Mouse (Mus musculus) embryonic facial prominence, embryonic 11.5 days (tissue): ENCODE data around the gene Nrf1. TPM values are rescaled to one million over a fixed set of nuclear protein-coding genes. Genes with fewer than 3 reads are reported as not detected.

Experiments
- ATAC-seq: fragments of 200-750 bp; cut with Nextera tagmentation; replicated peaks from 2 replicates; pipeline ENCODE4 v1.8.0; 2017; ENCODE audit warnings: low read depth; ENCODE audit not compliant: insufficient number of reproducible peaks, low FRiP score, low TSS enrichment
- DNase-seq: peaks from one replicate; pipeline ENCODE4 v3.0.0-alpha.2; 2015; ENCODE audit warnings: low spot score
- H3K27ac ChIP-seq: fragments of 300-500 bp; sonication (generic); replicated peaks from 2 replicates; pipeline ENCODE4 v1.5.1; 2014; ENCODE audit warnings: mild to moderate bottlenecking, low read depth, low read length, control low read depth
- H3K27me3 ChIP-seq: fragments of 300-500 bp; sonication (generic); 2 replicates; pipeline ENCODE4 v1.6.1; 2014; ENCODE audit warnings: mild to moderate bottlenecking, low read length, moderate library complexity, mixed read lengths; ENCODE audit not compliant: control insufficient read depth, insufficient read depth
- H3K36me3 ChIP-seq: fragments of 300-500 bp; sonication (generic); replicated peaks from 2 replicates; pipeline ENCODE4 v1.6.1; 2014; ENCODE audit warnings: low read depth, mild to moderate bottlenecking, low read length, moderate library complexity, mixed read lengths; ENCODE audit not compliant: control insufficient read depth, insufficient read depth
- H3K4me1 ChIP-seq: fragments of 300-500 bp; sonication (generic); 2 replicates; pipeline ENCODE4 v1.6.1; 2014; ENCODE audit warnings: low read length, mixed read lengths; ENCODE audit not compliant: control insufficient read depth, insufficient read depth
- H3K4me2 ChIP-seq: fragments of 300-500 bp; sonication (generic); 2 replicates; pipeline ENCODE4 v1.6.1; 2014; ENCODE audit warnings: low read depth, mild to moderate bottlenecking, control low read depth, low read length, moderate library complexity
- H3K4me3 ChIP-seq: fragments of 300-500 bp; sonication (generic); 2 replicates; pipeline ENCODE4 v1.5.1; 2014; ENCODE audit warnings: low read depth, low read length, control low read depth
- H3K9ac ChIP-seq: fragments of 300-500 bp; sonication (generic); replicated peaks from 2 replicates; pipeline ENCODE4 v1.6.1; 2014; ENCODE audit warnings: mild to moderate bottlenecking, control low read depth, low read length
- H3K9me3 ChIP-seq: fragments of 300-500 bp; sonication (generic); replicated peaks from 2 replicates; pipeline ENCODE4 v1.6.1; 2016; ENCODE audit warnings: mild to moderate bottlenecking, low read length, inconsistent platforms, mixed read lengths; ENCODE audit not compliant: control insufficient read depth
- WGBS: fragments of 180-500 bp; shearing (Covaris S2); extraction: QIAGEN DNeasy Blood & Tissue Kit; methylation state at CpG from one replicate; pipeline ENCODE4 v1.1.7; 2014; 5-methylcytosine and 5-hydroxymethylcytosine counted together
- polyA plus RNA-seq: library from polyadenylated mRNA; unstranded; fragments of >200 nt; fragmentation: Nextera tagmentation; extraction: Ambion mirVana; gene quantifications from 2 replicates; pipeline ENCODE4 v1.2.1, GENCODE M21; 2014

Nrf1 gene
- polyA plus RNA-seq, 1 experiment from 2014 or later = 80.1 TPM

DNA sequence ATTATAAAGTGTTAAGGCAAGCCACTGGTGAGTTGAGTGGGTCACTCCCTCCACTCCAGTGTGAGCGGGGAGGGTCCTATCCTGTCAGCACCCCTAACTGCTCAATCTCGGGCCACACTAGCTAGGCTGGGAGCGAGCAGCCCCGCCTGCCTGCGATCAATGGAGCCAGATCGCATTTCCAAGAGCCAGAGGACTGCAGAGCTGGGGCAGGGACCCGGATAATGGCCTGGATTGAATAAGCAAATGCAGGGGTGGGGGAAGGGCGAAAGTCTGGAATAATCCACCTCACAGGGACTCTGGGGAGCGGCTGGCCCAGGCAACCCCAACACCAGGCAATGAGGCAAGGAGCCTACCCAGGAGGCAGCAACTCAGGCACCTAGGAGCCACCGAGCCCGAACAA, 119.4 kb downstream of the Nrf1 start:
- DNase-seq (peak; percentile 82), ATAC-seq (peak; percentile 39)
- Histone ChIP-seq H3K4me2 (no peak overlapping the region), H3K9ac (no peak overlapping the region), H3K27ac (no peak overlapping the region), H3K4me1 (no peaks in the 10 kb centered on the region; the same call in none of the 2 replicates), H3K9me3 (no peaks in the 10 kb centered on the region), H3K4me3 (no peak overlapping the region), H3K36me3 (no peaks in the 10 kb centered on the region), H3K27me3 (peaks cover 12% of the 10 kb centered on the region)
- WGBS = 14% methylated on average over 11 of the region's 11 CpGs

- H3K27ac ChIP-seq = no peak overlapping the region
- H3K4me2 ChIP-seq = no peak overlapping the region
- no peak overlapping the region for H3K9ac ChIP-seq
- no peaks in the 10 kb centered on the region for H3K36me3 ChIP-seq
- H3K4me1 ChIP-seq = no peaks in the 10 kb centered on the region; the same call in none of the 2 replicates
- H3K9me3 ChIP-seq = no peaks in the 10 kb centered on the region
- 91% methylated on average over 3 of the region's 3 CpGs for WGBS
- H3K4me3 ChIP-seq = no peak overlapping the region
- H3K27me3 ChIP-seq = peaks cover 22% of the 10 kb centered on the region
- no peak for ATAC-seq
- no peak for DNase-seq
These were observed 120.5 kb downstream of the Nrf1 start for GRCm38 (mm10) chr6:30168275-30168674.

GRCm38 (mm10) chr6:30169148-30169547, 121.4 kb downstream of the Nrf1 start:
- Histone ChIP-seq H3K4me3 (no peak overlapping the region), H3K9me3 (no peaks in the 10 kb centered on the region), H3K27ac (no peak overlapping the region), H3K4me1 (peaks cover 3% of the 10 kb centered on the region), H3K9ac (no peak overlapping the region), H3K27me3 (peaks cover 31% of the 10 kb centered on the region), H3K4me2 (no peak overlapping the region), H3K36me3 (no peaks in the 10 kb centered on the region)
- ATAC-seq (0 out of 2 replicates have a peak, but pooled peaks have one; percentile 37), DNase-seq (peak; percentile 76)
- WGBS = 30% methylated on average over 12 of the region's 12 CpGs

- H3K27ac ChIP-seq = no peak overlapping the region
- no peak for DNase-seq
- peaks cover 50% of the 10 kb centered on the region for H3K27me3 ChIP-seq
- no peaks in the 10 kb centered on the region for H3K9me3 ChIP-seq
- peak overlapping the region; percentile 49; the same call in 1 of the 2 replicates for H3K4me2 ChIP-seq
- ATAC-seq = no peak
- H3K4me1 ChIP-seq = peaks cover 14% of the 10 kb centered on the region
- H3K36me3 ChIP-seq = no peaks in the 10 kb centered on the region
- peak overlapping the region; percentile 43 for H3K4me3 ChIP-seq
- peak overlapping the region; percentile 18 for H3K9ac ChIP-seq
- WGBS = 29% methylated on average over 8 of the region's 8 CpGs
These were observed 123.4 kb downstream of the Nrf1 start for GRCm38 (mm10) chr6:30171226-30171625.

DNA sequence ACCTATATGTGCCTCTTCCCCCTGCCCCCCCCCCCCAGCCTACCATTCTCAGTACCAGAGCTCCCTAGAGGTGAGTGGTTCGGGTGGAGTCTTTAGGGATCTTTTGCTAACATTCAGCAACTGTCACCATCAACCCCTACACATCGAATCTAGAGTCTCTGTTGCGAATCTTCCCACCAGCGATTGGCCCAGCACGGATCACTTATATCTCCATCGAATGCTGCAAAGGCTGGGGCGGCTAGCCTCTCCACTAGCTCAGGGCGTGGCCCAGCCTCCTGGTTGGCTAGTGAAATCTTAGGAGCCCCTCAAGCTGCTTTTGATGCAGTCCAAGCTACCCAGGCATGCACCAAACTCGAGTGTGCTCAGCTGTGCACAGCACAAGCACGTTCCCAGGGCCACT, 124.2 kb downstream of the Nrf1 start:
- Histone ChIP-seq H3K9me3 (no peaks in the 10 kb centered on the region), H3K9ac (peak overlapping the region; percentile 18; the same call in 1 of the 2 replicates), H3K27me3 (peaks cover 56% of the 10 kb centered on the region), H3K4me2 (peak overlapping the region; percentile 49; the same call in 1 of the 2 replicates), H3K27ac (0 out of 2 replicates have a peak overlapping the region, but pooled peaks have one; percentile 13), H3K4me1 (peaks cover 15% of the 10 kb centered on the region), H3K36me3 (no peaks in the 10 kb centered on the region), H3K4me3 (peak overlapping the region; percentile 43)
- 24% methylated on average over 10 of the region's 10 CpGs for WGBS
- DNase-seq (peak; percentile 36), ATAC-seq (no peak)

DNA sequence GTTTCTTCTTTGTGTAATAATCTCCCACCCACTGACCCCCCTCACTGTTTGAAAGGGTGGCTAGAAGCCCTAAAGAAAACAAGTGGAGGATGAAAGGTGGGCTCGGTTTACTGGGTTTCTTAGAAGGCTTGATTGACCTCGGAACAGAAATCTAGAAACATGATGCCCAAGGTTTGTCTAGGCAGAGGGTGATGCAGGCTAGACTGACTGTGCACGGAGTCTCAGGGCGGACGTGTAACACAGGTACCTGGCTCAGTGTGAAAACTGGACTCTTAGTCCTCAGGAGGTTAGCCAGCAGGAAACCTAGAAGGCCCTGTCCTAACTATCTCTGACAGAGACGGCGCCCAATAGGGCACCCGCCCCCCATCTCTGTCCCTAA, 124.6 kb downstream of the Nrf1 start:
- ATAC-seq (no peak), DNase-seq (no peak)
- H3K27me3 ChIP-seq = peaks cover 61% of the 10 kb centered on the region
- no peaks in the 10 kb centered on the region for H3K9me3 ChIP-seq
- WGBS = 11% methylated on average over 8 of the region's 8 CpGs
- H3K4me1 ChIP-seq = peaks cover 15% of the 10 kb centered on the region
- H3K27ac ChIP-seq = 0 out of 2 replicates have a peak overlapping the region, but pooled peaks have one; percentile 13
- peak overlapping the region; percentile 43 for H3K4me3 ChIP-seq
- peak overlapping the region; percentile 64 for H3K9ac ChIP-seq
- no peaks in the 10 kb centered on the region for H3K36me3 ChIP-seq
- H3K4me2 ChIP-seq = peak overlapping the region; percentile 49

- H3K4me1 ChIP-seq = peaks cover 15% of the 10 kb centered on the region
- DNase-seq = peak; percentile 52
- H3K4me2 ChIP-seq = peak overlapping the region; percentile 49
- peak overlapping the region; percentile 75 for H3K27ac ChIP-seq
- no peaks in the 10 kb centered on the region for H3K36me3 ChIP-seq
- 1% methylated on average over 44 of the region's 44 CpGs for WGBS
- H3K4me3 ChIP-seq = peak overlapping the region; percentile 43
- H3K9me3 ChIP-seq = no peaks in the 10 kb centered on the region
- peak overlapping the region; percentile 64 for H3K9ac ChIP-seq
- ATAC-seq = no peak
- peaks cover 63% of the 10 kb centered on the region for H3K27me3 ChIP-seq
These were observed 125.2 kb downstream of the Nrf1 start for GRCm38 (mm10) chr6:30172820-30173550.
